Mouse (Mus musculus) kidney, embryonic 15.5 days (tissue): ENCODE data around the gene Camkmt. TPM values are rescaled to one million over a fixed set of nuclear protein-coding genes. Genes with fewer than 3 reads are reported as not detected.

ENCODE experiments used
- ATAC-seq: fragments of 200-750 bp; cut with Nextera tagmentation; replicated peaks from 2 replicates; pipeline ENCODE4 v1.8.0; 2017; ENCODE audit warnings: moderate TSS enrichment; ENCODE audit not compliant: low FRiP score
- H3K27ac ChIP-seq: fragments of 300-500 bp; sonication (generic); 2 replicates; pipeline ENCODE4 v1.5.1; 2015; ENCODE audit warnings: mild to moderate bottlenecking, inconsistent platforms
- H3K27me3 ChIP-seq: fragments of 300-500 bp; sonication (generic); 2 replicates; pipeline ENCODE4 v1.6.1; 2015; ENCODE audit warnings: inconsistent platforms
- H3K36me3 ChIP-seq: fragments of 300-500 bp; sonication (generic); 2 replicates; pipeline ENCODE4 v1.6.1; 2015; ENCODE audit warnings: inconsistent platforms
- H3K4me1 ChIP-seq: fragments of 300-500 bp; sonication (generic); 2 replicates; pipeline ENCODE4 v1.6.1; 2015; ENCODE audit warnings: inconsistent platforms
- H3K4me2 ChIP-seq: fragments of 300-500 bp; sonication (generic); 2 replicates; pipeline ENCODE4 v1.6.1; 2015; ENCODE audit warnings: moderate library complexity, mild to moderate bottlenecking, inconsistent platforms
- H3K4me3 ChIP-seq: fragments of 300-500 bp; sonication (generic); replicated peaks from 2 replicates; pipeline ENCODE4 v1.5.1; 2015; ENCODE audit warnings: mild to moderate bottlenecking, inconsistent platforms
- H3K9ac ChIP-seq: fragments of 300-500 bp; sonication (generic); 2 replicates; pipeline ENCODE4 v1.6.1; 2015; ENCODE audit warnings: mild to moderate bottlenecking, inconsistent platforms
- H3K9me3 ChIP-seq: fragments of 300-500 bp; sonication (generic); replicated peaks from 2 replicates; pipeline ENCODE4 v1.6.1; 2016; ENCODE audit warnings: inconsistent platforms
- WGBS: fragments of 180-500 bp; shearing (Covaris S2); methylation state at CpG from one replicate; pipeline ENCODE4 v1.1.7; 2015; ENCODE audit warnings: mixed read lengths; 5-methylcytosine and 5-hydroxymethylcytosine counted together
- polyA plus RNA-seq: library from polyadenylated mRNA; unstranded; fragments of >200 nt; fragmentation: Nextera tagmentation; extraction: Ambion mirVana; gene quantifications from 2 replicates; pipeline ENCODE4 v1.2.1, GENCODE M21; 2015

The Camkmt gene
- polyA plus RNA-seq, 1 experiment from 2014 or later: 13.8 TPM

GRCm38 (mm10) chr17:85493521-85493920, 403.2 kb downstream of the Camkmt start:
- Histone ChIP-seq H3K4me3 (no peak overlapping the region), H3K9ac (no peak overlapping the region), H3K27ac (no peak overlapping the region), H3K4me2 (no peak overlapping the region), H3K27me3 (peaks cover 62% of the 10 kb centered on the region), H3K36me3 (no peaks in the 10 kb centered on the region), H3K4me1 (no peaks in the 10 kb centered on the region), H3K9me3 (0 out of 2 replicates have a peak, but pooled peaks cover 6% of the 10 kb centered on the region)
- no peak for ATAC-seq
- WGBS: 58% methylated on average over 4 of the region's 4 CpGs

GRCm38 (mm10) chr17:85495012-85495754, 404.8 kb downstream of the Camkmt start:
- Histone ChIP-seq H3K9ac (no peak overlapping the region), H3K27ac (no peak overlapping the region), H3K4me2 (no peak overlapping the region), H3K4me1 (no peaks in the 10 kb centered on the region), H3K4me3 (no peak overlapping the region), H3K27me3 (peaks cover 46% of the 10 kb centered on the region), H3K9me3 (0 out of 2 replicates have a peak, but pooled peaks cover 6% of the 10 kb centered on the region), H3K36me3 (no peaks in the 10 kb centered on the region)
- no peak for ATAC-seq
- 90% methylated on average over 3 of the region's 3 CpGs for WGBS

- Histone ChIP-seq H3K9me3 (0 out of 2 replicates have a peak, but pooled peaks cover 6% of the 10 kb centered on the region), H3K27me3 (peaks cover 39% of the 10 kb centered on the region), H3K36me3 (no peaks in the 10 kb centered on the region), H3K4me3 (no peak overlapping the region), H3K4me1 (no peaks in the 10 kb centered on the region), H3K9ac (no peak overlapping the region), H3K4me2 (no peak overlapping the region), H3K27ac (no peak overlapping the region)
- whole genome bisulfite sequencing: 81% methylated on average over 6 of the region's 6 CpGs
- no peak for ATAC-seq
Measured at GRCm38 (mm10) chr17:85495871-85496270, 405.5 kb downstream of the Camkmt start.

GRCm38 (mm10) chr17:85504888-85505287, 414.5 kb downstream of the Camkmt start:
- Histone ChIP-seq H3K9ac (no peak overlapping the region), H3K36me3 (no peaks in the 10 kb centered on the region), H3K4me1 (no peaks in the 10 kb centered on the region), H3K4me2 (no peak overlapping the region), H3K9me3 (no peaks in the 10 kb centered on the region), H3K4me3 (no peak overlapping the region), H3K27me3 (no peaks in the 10 kb centered on the region), H3K27ac (no peak overlapping the region)
- no peak for ATAC-seq

- 78% methylated on average over 15 of the region's 15 CpGs for WGBS
- Histone ChIP-seq H3K9me3 (no peaks in the 10 kb centered on the region), H3K27me3 (no peaks in the 10 kb centered on the region), H3K9ac (no peak overlapping the region), H3K4me3 (no peak overlapping the region), H3K4me2 (no peak overlapping the region), H3K4me1 (no peaks in the 10 kb centered on the region), H3K27ac (no peak overlapping the region), H3K36me3 (no peaks in the 10 kb centered on the region)
- ATAC-seq: no peak
Measured at GRCm38 (mm10) chr17:85506206-85507088, 416.1 kb downstream of the Camkmt start.

GRCm38 (mm10) chr17:85507089-85507460, 416.7 kb downstream of the Camkmt start:
- Histone ChIP-seq H3K9ac (no peak overlapping the region), H3K27me3 (no peaks in the 10 kb centered on the region), H3K4me3 (no peak overlapping the region), H3K27ac (no peak overlapping the region), H3K4me2 (no peak overlapping the region), H3K36me3 (no peaks in the 10 kb centered on the region), H3K9me3 (no peaks in the 10 kb centered on the region), H3K4me1 (no peaks in the 10 kb centered on the region)
- no peak for ATAC-seq
- WGBS: 93% methylated on average over 4 of the region's 4 CpGs

Other genes with a start within 250 kb of the Camkmt start
- gene Ppm1b, start 133.8 kb upstream of the Camkmt start, polyA plus RNA-seq: 73.4 and 78.7 TPM in 2 replicates
- 11.1 and 13.1 TPM in 2 replicates for gene Slc3a1, start 62.2 kb upstream of the Camkmt start, polyA plus RNA-seq
- 32.0 and 32.7 TPM in 2 replicates for gene Prepl, start 311 bp upstream of the Camkmt start, polyA plus RNA-seq